Mouse (Mus musculus) heart, postnatal 14 days (tissue): ENCODE measurements at regions not wholly inside any gene's neighbourhood (a gene's known extent, or its start where the extent isn't known, plus 50 kb on each side); places are given as distances from the start of the nearest gene placed in this dataset.
"Not testable (repeated sequence)": the region's sequence is repeated elsewhere in the genome, so short reads cannot be mapped to it uniquely, and the experiment has no call there.

ENCODE experiments used
- DNase-seq, 2 experiments: peaks; one replicate each; pipeline ENCODE4 v3.0.0; 2021 to 2022
- intact Hi-C: fragments of 180-260 bp; cut with DNase I; formaldehyde crosslinking; loops from one replicate; pipeline ENCODE4 v1.15.1; 2025

GRCm38 (mm10) chr10:81996742-81997536, 51.0 kb upstream of the Zfp873 start:
- peak; percentile 65 to 68 for DNase-seq
- intact Hi-C loops = not testable (repeated sequence)
